Comparison of ENCODE assay signal across 21 mouse cellular contexts in the genomic region with DNA sequence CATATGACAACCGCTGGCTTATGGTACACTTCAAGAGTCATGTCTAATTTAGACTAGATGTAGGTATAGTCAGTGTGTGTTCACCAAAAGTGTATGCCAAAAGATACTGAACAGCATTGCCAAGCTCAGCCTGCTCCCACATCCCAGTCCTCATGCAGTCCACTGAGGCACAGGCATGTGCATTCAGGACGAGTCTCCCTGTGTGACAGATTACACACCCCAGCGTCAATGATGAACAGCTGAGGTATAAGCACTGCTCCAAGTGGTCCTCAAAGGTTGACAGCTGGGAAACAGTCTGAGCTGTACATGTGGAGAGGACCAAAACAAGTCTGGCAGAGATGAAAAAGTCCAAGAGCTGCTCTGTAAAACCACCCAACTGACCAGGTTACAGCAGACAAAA.
DNase-seq lines count a peak whose midpoint lies in the region; ATAC-seq and TF ChIP-seq lines count a peak whose summit lies in the region.
"Had no signal": no experiment of that assay in that cellular context is flagged by ENCODE, and none has a peak within 500 bp of the region (broad histone marks: within the 10 kb centered on the region; RNA-seq: fewer than 3 reads in every experiment).

No protein-coding gene starts in this region.

- TF ChIP-seq POLR2A in myocyte (IDR thresholded peaks at IDR 0.05; ENCODE audit: insufficient read length, low read depth): no peak

- H3K4me3 ChIP-seq in embryonic facial prominence, embryonic 12.5 days: no peak overlapping the region
- H3K4me3 ChIP-seq in embryonic facial prominence, embryonic 10.5 days: no peak overlapping the region
- H3K4me3 ChIP-seq in C2C12 (ENCODE audit: insufficient read depth, poor library complexity, severe bottlenecking) (no peak overlapping the region), myocyte (no peak overlapping the region)
- H3K4me3 ChIP-seq: embryonic facial prominence, embryonic 13.5 days; embryonic facial prominence, embryonic 15.5 days; forebrain, embryonic 13.5 days; forebrain, embryonic 15.5 days had no signal

- 84% methylated on average over 3 of the region's 3 CpGs for WGBS in embryonic facial prominence, embryonic 12.5 days
- WGBS in embryonic facial prominence, embryonic 10.5 days: 85% methylated on average over 3 of the region's 3 CpGs

- no peaks in the 10 kb centered on the region for H3K27me3 ChIP-seq in embryonic facial prominence, embryonic 12.5 days
- H3K27me3 ChIP-seq in embryonic facial prominence, embryonic 10.5 days (replicated peaks; ENCODE audit: low read depth, poor library complexity, severe bottlenecking): no peaks in the 10 kb centered on the region
- H3K27me3 ChIP-seq in C2C12 (ENCODE audit: control insufficient read depth, insufficient read depth, insufficient read length) (no peaks in the 10 kb centered on the region), myocyte (ENCODE audit: control insufficient read depth, insufficient read depth, insufficient read length) (no peaks in the 10 kb centered on the region)
- H3K27me3 ChIP-seq: embryonic facial prominence, embryonic 13.5 days; embryonic facial prominence, embryonic 15.5 days; forebrain, embryonic 13.5 days; forebrain, embryonic 15.5 days had no signal

- no peak overlapping the region for H3K4me2 ChIP-seq in embryonic facial prominence, embryonic 12.5 days (replicated peaks)
- H3K4me2 ChIP-seq in myocyte (ENCODE audit: low read depth): peak overlapping the region; percentile 56
- H3K4me2 ChIP-seq: embryonic facial prominence, embryonic 13.5 days; embryonic facial prominence, embryonic 15.5 days; forebrain, embryonic 13.5 days; forebrain, embryonic 15.5 days had no signal

- no peak for DNase-seq in embryonic facial prominence, embryonic 10.5 days (ENCODE audit: low spot score)
- no peak for DNase-seq in right cerebral cortex, postnatal 25 days
- DNase-seq: adrenal gland, adult 2 months; adrenal gland, postnatal 10 days; adrenal gland, postnatal 25 days; B cell, adult 2 months; cerebellum, adult 11 months; cerebellum, adult 18-20 months; cerebellum, adult 8-10 months; cerebellum, adult 9-11 months; cerebellum, postnatal 14 days; cerebellum, postnatal 36 days; embryo, embryonic 11 days; forebrain, postnatal 0 days had no signal

- 0 out of 2 replicates have a peak, but pooled peaks have one; percentile 35 for ATAC-seq in embryonic facial prominence, embryonic 12.5 days (ENCODE audit: insufficient number of reproducible peaks, insufficient read depth, low FRiP score, low TSS enrichment)
- ATAC-seq: forebrain, embryonic 13.5 days; forebrain, embryonic 15.5 days; forebrain, postnatal 0 days had no signal

- no peak overlapping the region for H3K27ac ChIP-seq in embryonic facial prominence, embryonic 12.5 days
- H3K27ac ChIP-seq in embryonic facial prominence, embryonic 10.5 days (replicated peaks): no peak overlapping the region
- H3K27ac ChIP-seq: embryonic facial prominence, embryonic 13.5 days; embryonic facial prominence, embryonic 15.5 days; forebrain, embryonic 13.5 days; forebrain, embryonic 15.5 days had no signal

- no peaks in the 10 kb centered on the region for H3K9me3 ChIP-seq in embryonic facial prominence, embryonic 12.5 days
- H3K9me3 ChIP-seq in embryonic facial prominence, embryonic 10.5 days: no peaks in the 10 kb centered on the region
- H3K9me3 ChIP-seq: embryonic facial prominence, embryonic 13.5 days; embryonic facial prominence, embryonic 15.5 days; forebrain, embryonic 13.5 days; forebrain, embryonic 15.5 days had no signal

- no peaks in the 10 kb centered on the region for H3K79me3 ChIP-seq in C2C12 (ENCODE audit: low read depth)

- TF ChIP-seq CTCF in C2C12 (IDR thresholded peaks at IDR 0.05; ENCODE audit: control insufficient read depth, insufficient read depth, insufficient read length): no peak

- H3K9ac ChIP-seq in embryonic facial prominence, embryonic 12.5 days: no peak overlapping the region
- H3K9ac ChIP-seq: embryonic facial prominence, embryonic 13.5 days; embryonic facial prominence, embryonic 15.5 days; forebrain, embryonic 13.5 days; forebrain, embryonic 15.5 days; forebrain, postnatal 0 days had no signal

- H3ac ChIP-seq in C2C12 (ENCODE audit: control insufficient read depth, insufficient read length, low read depth) (no peak overlapping the region), myocyte (ENCODE audit: control insufficient read depth, insufficient read length) (no peak overlapping the region)

- no peaks in the 10 kb centered on the region for H3K4me1 ChIP-seq in embryonic facial prominence, embryonic 12.5 days
- H3K4me1 ChIP-seq in embryonic facial prominence, embryonic 10.5 days: no peaks in the 10 kb centered on the region
- H3K4me1 ChIP-seq: embryonic facial prominence, embryonic 13.5 days; embryonic facial prominence, embryonic 15.5 days; forebrain, embryonic 13.5 days; forebrain, embryonic 15.5 days had no signal

- no peaks in the 10 kb centered on the region for H3K36me3 ChIP-seq in embryonic facial prominence, embryonic 12.5 days
- H3K36me3 ChIP-seq in embryonic facial prominence, embryonic 10.5 days (replicated peaks): no peaks in the 10 kb centered on the region
- H3K36me3 ChIP-seq in C2C12 (ENCODE audit: control insufficient read depth, insufficient read depth) (no peaks in the 10 kb centered on the region), myocyte (ENCODE audit: control insufficient read depth, insufficient read depth) (no peaks in the 10 kb centered on the region)
- H3K36me3 ChIP-seq: embryonic facial prominence, embryonic 13.5 days; embryonic facial prominence, embryonic 15.5 days; forebrain, embryonic 15.5 days had no signal

- H3K79me2 ChIP-seq in C2C12 (ENCODE audit: control insufficient read depth, insufficient read depth) (no peaks in the 10 kb centered on the region), myocyte (ENCODE audit: control insufficient read depth, insufficient read depth) (no peaks in the 10 kb centered on the region)

TF ChIP-seq in C2C12, 6 proteins besides CTCF, POLR2A, EP300 and RAD21:
- TF ChIP-seq MYOD1 (IDR thresholded peaks at IDR 0.05; ENCODE audit: control insufficient read depth, insufficient read length, low read depth): peak; percentile 40
- no peak for TF ChIP-seq FOSL1 (IDR thresholded peaks at IDR 0.05; ENCODE audit: insufficient read depth, low read length, poor library complexity, severe bottlenecking)

TF ChIP-seq in myocyte, 11 proteins besides CTCF, POLR2A, EP300 and RAD21:
- TF ChIP-seq TCF12 (IDR thresholded peaks at IDR 0.05; ENCODE audit: insufficient read depth, poor library complexity, severe bottlenecking) (no peak), MYOD1 (IDR thresholded peaks at IDR 0.05; ENCODE audit: control insufficient read depth in 1 of 3, insufficient read length in 2 of 3, low read depth in 2 of 3) (peak in 2 of 3 experiments; percentile 35 to 48), MYOG (IDR thresholded peaks at IDR 0.05; ENCODE audit: control insufficient read depth in 1 of 3, insufficient read depth in 1 of 3, insufficient read length in 2 of 3, low read depth in 2 of 3) (peak in 1 of 3 experiments; percentile 67)
